Mouse (Mus musculus): ENCODE measurements at regions not wholly inside any gene's neighbourhood (a gene's known extent, or its start where the extent isn't known, plus 50 kb on each side); places are given as distances from the start of the nearest gene placed in this dataset.

DNA sequence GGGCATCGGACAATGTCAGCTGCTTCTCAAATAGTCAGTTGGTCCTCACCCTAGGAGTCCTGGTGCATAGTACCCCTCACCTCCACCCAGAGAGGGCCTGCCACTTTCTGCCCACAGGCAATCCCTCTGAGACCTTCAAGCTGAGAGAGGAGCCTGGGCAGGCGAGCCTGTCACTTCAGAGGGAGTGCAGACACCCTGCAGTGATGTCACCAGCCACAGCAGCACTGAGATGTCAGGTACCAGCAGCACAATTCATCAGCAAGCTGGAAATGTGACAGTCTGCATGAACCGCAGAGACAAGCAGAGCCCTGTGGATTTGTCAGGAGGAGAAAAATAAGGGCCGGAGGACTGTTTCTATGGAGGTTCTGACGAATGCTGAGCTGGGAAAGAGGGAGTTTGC lies 324.3 kb downstream of the Qk start:
- TF ChIP-seq CTCF (conservative IDR thresholded peaks at IDR 0.05; ENCODE audit: low read length): no peak
- no peak for TF ChIP-seq NANOG (IDR thresholded peaks at IDR 0.05; ENCODE audit: borderline replicate concordance, low read length)
- no peak for TF ChIP-seq POU5F1 (IDR thresholded peaks at IDR 0.05; ENCODE audit: borderline replicate concordance, low read length)
